Mouse (Mus musculus) intestine, embryonic 15.5 days (tissue): ENCODE data around the gene Cdh8. TPM values are rescaled to one million over a fixed set of nuclear protein-coding genes. Genes with fewer than 3 reads are reported as not detected.
"Not testable (repeated sequence)": the region's sequence is repeated elsewhere in the genome, so short reads cannot be mapped to it uniquely, and the experiment has no call there.

ENCODE experiments used
- ATAC-seq: fragments of 200-750 bp; cut with Nextera tagmentation; 2 replicates; pipeline ENCODE4 v1.8.0; 2017; ENCODE audit warnings: moderate TSS enrichment, moderate library complexity
- H3K27ac ChIP-seq: fragments of 300-500 bp; sonication (generic); 2 replicates; pipeline ENCODE4 v1.5.1; 2015; ENCODE audit warnings: mild to moderate bottlenecking, inconsistent platforms
- H3K27me3 ChIP-seq: fragments of 300-500 bp; sonication (generic); replicated peaks from 2 replicates; pipeline ENCODE4 v1.6.1; 2015; ENCODE audit warnings: inconsistent platforms
- H3K36me3 ChIP-seq: fragments of 300-500 bp; sonication (generic); 2 replicates; pipeline ENCODE4 v1.6.1; 2015; ENCODE audit warnings: inconsistent platforms
- H3K4me1 ChIP-seq: fragments of 300-500 bp; sonication (generic); replicated peaks from 2 replicates; pipeline ENCODE4 v1.6.1; 2015; ENCODE audit warnings: inconsistent platforms
- H3K4me2 ChIP-seq: fragments of 300-500 bp; sonication (generic); replicated peaks from 2 replicates; pipeline ENCODE4 v1.6.1; 2015; ENCODE audit warnings: mild to moderate bottlenecking, inconsistent platforms
- H3K4me3 ChIP-seq: fragments of 300-500 bp; sonication (generic); replicated peaks from 2 replicates; pipeline ENCODE4 v1.5.1; 2015; ENCODE audit warnings: inconsistent platforms
- H3K9ac ChIP-seq: fragments of 300-500 bp; sonication (generic); 2 replicates; pipeline ENCODE4 v1.6.1; 2015; ENCODE audit warnings: inconsistent platforms
- H3K9me3 ChIP-seq: fragments of 300-500 bp; sonication (generic); 2 replicates; pipeline ENCODE4 v1.6.1; 2016; ENCODE audit warnings: inconsistent platforms
- WGBS: fragments of 180-500 bp; shearing (Covaris S2); methylation state at CpG from one replicate; pipeline ENCODE4 v1.1.7; 2015; 5-methylcytosine and 5-hydroxymethylcytosine counted together
- polyA plus RNA-seq: library from polyadenylated mRNA; unstranded; fragments of >200 nt; fragmentation: Nextera tagmentation; extraction: Ambion mirVana; gene quantifications from 2 replicates; pipeline ENCODE4 v1.2.1, GENCODE M21; 2015

Cdh8 gene
- polyA plus RNA-seq, 1 experiment from 2014 or later: 1.3 TPM

- no peaks in the 10 kb centered on the region for H3K4me1 ChIP-seq
- no peaks in the 10 kb centered on the region for H3K27me3 ChIP-seq
- H3K4me2 ChIP-seq: no peak overlapping the region
- no peaks in the 10 kb centered on the region for H3K9me3 ChIP-seq
- no peak for ATAC-seq
- H3K9ac ChIP-seq: no peak overlapping the region
- no peaks in the 10 kb centered on the region for H3K36me3 ChIP-seq
- WGBS: 59% methylated on average over 6 of the region's 6 CpGs
- no peak overlapping the region for H3K4me3 ChIP-seq
- H3K27ac ChIP-seq: no peak overlapping the region
Measured at GRCm38 (mm10) chr8:99223697-99224096, 192.6 kb downstream of the Cdh8 start.

GRCm38 (mm10) chr8:99205194-99205593, 211.1 kb downstream of the Cdh8 start:
- Histone ChIP-seq H3K27ac (no peak overlapping the region), H3K27me3 (no peaks in the 10 kb centered on the region), H3K36me3 (no peaks in the 10 kb centered on the region), H3K4me1 (no peaks in the 10 kb centered on the region), H3K9ac (no peak overlapping the region), H3K4me3 (no peak overlapping the region), H3K9me3 (no peaks in the 10 kb centered on the region), H3K4me2 (no peak overlapping the region)
- ATAC-seq: no peak
- 87% methylated on average over 7 of the region's 7 CpGs for WGBS

- Histone ChIP-seq H3K4me3 (no peak overlapping the region), H3K9me3 (no peaks in the 10 kb centered on the region), H3K4me1 (no peaks in the 10 kb centered on the region), H3K4me2 (no peak overlapping the region), H3K9ac (no peak overlapping the region), H3K27me3 (no peaks in the 10 kb centered on the region), H3K36me3 (no peaks in the 10 kb centered on the region), H3K27ac (no peak overlapping the region)
- ATAC-seq: no peak
- 82% methylated on average over 2 of the region's 2 CpGs for WGBS
Measured at GRCm38 (mm10) chr8:99190643-99191042, 225.6 kb downstream of the Cdh8 start.

- 94% methylated on average over 5 of the region's 5 CpGs for WGBS
- no peak for ATAC-seq
Measured at GRCm38 (mm10) chr8:99186879-99187278, 229.4 kb downstream of the Cdh8 start.

GRCm38 (mm10) chr8:99184186-99184585, 232.1 kb downstream of the Cdh8 start:
- Histone ChIP-seq H3K27ac (no peak overlapping the region), H3K36me3 (no peaks in the 10 kb centered on the region), H3K27me3 (no peaks in the 10 kb centered on the region), H3K9ac (no peak overlapping the region), H3K9me3 (no peaks in the 10 kb centered on the region), H3K4me3 (no peak overlapping the region), H3K4me2 (no peak overlapping the region), H3K4me1 (no peaks in the 10 kb centered on the region)
- ATAC-seq: no peak

More at GRCm38 (mm10) chr8:99186879-99187278, 229.4 kb downstream of the Cdh8 start:
- Histone ChIP-seq H3K27me3 (no peaks in the 10 kb centered on the region), H3K27ac (no peak overlapping the region), H3K4me1 (no peaks in the 10 kb centered on the region), H3K36me3 (no peaks in the 10 kb centered on the region), H3K9me3 (no peaks in the 10 kb centered on the region), H3K4me3 (no peak overlapping the region), H3K9ac (no peak overlapping the region), H3K4me2 (no peak overlapping the region)

- Histone ChIP-seq H3K4me3 (no peak overlapping the region), H3K9me3 (no peaks in the 10 kb centered on the region), H3K27me3 (no peaks in the 10 kb centered on the region), H3K4me2 (no peak overlapping the region), H3K36me3 (no peaks in the 10 kb centered on the region), H3K9ac (no peak overlapping the region), H3K4me1 (no peaks in the 10 kb centered on the region), H3K27ac (no peak overlapping the region)
- ATAC-seq: no peak
- WGBS: 61% methylated on average over 3 of the region's 3 CpGs
Measured at GRCm38 (mm10) chr8:99166966-99167365, 249.3 kb downstream of the Cdh8 start.

- Histone ChIP-seq H3K4me1 (no peaks in the 10 kb centered on the region), H3K4me2 (no peak overlapping the region), H3K36me3 (no peaks in the 10 kb centered on the region), H3K27ac (no peak overlapping the region), H3K4me3 (no peak overlapping the region), H3K9ac (no peak overlapping the region), H3K9me3 (no peaks in the 10 kb centered on the region), H3K27me3 (no peaks in the 10 kb centered on the region)
- WGBS: 49% methylated on average over 4 of the region's 4 CpGs
- ATAC-seq: no peak
Measured at GRCm38 (mm10) chr8:99161633-99162032, 254.6 kb downstream of the Cdh8 start.

- no peak overlapping the region for H3K9ac ChIP-seq
- WGBS: 92% methylated on average over 6 of the region's 6 CpGs
- H3K27me3 ChIP-seq: no peaks in the 10 kb centered on the region
- no peaks in the 10 kb centered on the region for H3K9me3 ChIP-seq
- no peak overlapping the region for H3K4me2 ChIP-seq
- H3K36me3 ChIP-seq: no peaks in the 10 kb centered on the region
- H3K27ac ChIP-seq: no peak overlapping the region
- H3K4me3 ChIP-seq: no peak overlapping the region
- no peak for ATAC-seq
- no peaks in the 10 kb centered on the region for H3K4me1 ChIP-seq
Measured at GRCm38 (mm10) chr8:99145436-99145835, 270.8 kb downstream of the Cdh8 start.

- not testable (repeated sequence) for H3K36me3 ChIP-seq, H3K4me2 ChIP-seq, H3K4me3 ChIP-seq, H3K9ac ChIP-seq, H3K4me1 ChIP-seq, H3K9me3 ChIP-seq, H3K27me3 ChIP-seq, ATAC-seq, H3K27ac ChIP-seq
- 55% methylated on average over 1 of the region's 1 CpGs for WGBS
Measured at GRCm38 (mm10) chr8:99144761-99145160, 271.5 kb downstream of the Cdh8 start.

GRCm38 (mm10) chr8:99098453-99098852, 317.8 kb downstream of the Cdh8 start:
- H3K4me3 ChIP-seq: no peak overlapping the region
- no peak overlapping the region for H3K4me2 ChIP-seq
- no peak overlapping the region for H3K9ac ChIP-seq
- no peaks in the 10 kb centered on the region for H3K36me3 ChIP-seq
- H3K9me3 ChIP-seq: no peaks in the 10 kb centered on the region
- no peak overlapping the region for H3K27ac ChIP-seq
- H3K27me3 ChIP-seq: no peaks in the 10 kb centered on the region
- no peaks in the 10 kb centered on the region for H3K4me1 ChIP-seq
- ATAC-seq: no peak
- WGBS: 62% methylated on average over 2 of the region's 2 CpGs

GRCm38 (mm10) chr8:99051344-99051743, 364.9 kb downstream of the Cdh8 start:
- ATAC-seq: no peak
- no peak overlapping the region for H3K4me3 ChIP-seq
- no peak overlapping the region for H3K27ac ChIP-seq
- H3K36me3 ChIP-seq: no peaks in the 10 kb centered on the region
- no peaks in the 10 kb centered on the region for H3K27me3 ChIP-seq
- no peaks in the 10 kb centered on the region for H3K9me3 ChIP-seq
- no peaks in the 10 kb centered on the region for H3K4me1 ChIP-seq
- H3K9ac ChIP-seq: no peak overlapping the region
- H3K4me2 ChIP-seq: no peak overlapping the region

- WGBS: 78% methylated on average over 8 of the region's 8 CpGs
- H3K9ac ChIP-seq: no peak overlapping the region
- no peaks in the 10 kb centered on the region for H3K36me3 ChIP-seq
- H3K27ac ChIP-seq: no peak overlapping the region
- no peak overlapping the region for H3K4me2 ChIP-seq
- H3K4me3 ChIP-seq: no peak overlapping the region
- no peaks in the 10 kb centered on the region for H3K4me1 ChIP-seq
- no peak for ATAC-seq
- no peaks in the 10 kb centered on the region for H3K9me3 ChIP-seq
- H3K27me3 ChIP-seq: no peaks in the 10 kb centered on the region
Measured at GRCm38 (mm10) chr8:99048664-99049363, 367.5 kb downstream of the Cdh8 start.

- H3K4me1 ChIP-seq: no peaks in the 10 kb centered on the region
- no peak overlapping the region for H3K27ac ChIP-seq
- no peaks in the 10 kb centered on the region for H3K36me3 ChIP-seq
- WGBS: 97% methylated on average over 2 of the region's 2 CpGs
- no peaks in the 10 kb centered on the region for H3K9me3 ChIP-seq
- H3K4me3 ChIP-seq: no peak overlapping the region
- no peak overlapping the region for H3K9ac ChIP-seq
- no peaks in the 10 kb centered on the region for H3K27me3 ChIP-seq
- ATAC-seq: no peak
- no peak overlapping the region for H3K4me2 ChIP-seq
Measured at GRCm38 (mm10) chr8:99040423-99040822, 375.8 kb downstream of the Cdh8 start.
